Mouse (Mus musculus): ENCODE data around the gene Amot. TPM values are rescaled to one million over a fixed set of nuclear protein-coding genes. Genes with fewer than 3 reads are reported as not detected.
A peak's percentile ranks its signal among the peaks of the same experiment; 100 is the strongest.

The Amot gene
- polyA plus RNA-seq, 1 experiment from 2014 or later: 20.6 TPM

DNA sequence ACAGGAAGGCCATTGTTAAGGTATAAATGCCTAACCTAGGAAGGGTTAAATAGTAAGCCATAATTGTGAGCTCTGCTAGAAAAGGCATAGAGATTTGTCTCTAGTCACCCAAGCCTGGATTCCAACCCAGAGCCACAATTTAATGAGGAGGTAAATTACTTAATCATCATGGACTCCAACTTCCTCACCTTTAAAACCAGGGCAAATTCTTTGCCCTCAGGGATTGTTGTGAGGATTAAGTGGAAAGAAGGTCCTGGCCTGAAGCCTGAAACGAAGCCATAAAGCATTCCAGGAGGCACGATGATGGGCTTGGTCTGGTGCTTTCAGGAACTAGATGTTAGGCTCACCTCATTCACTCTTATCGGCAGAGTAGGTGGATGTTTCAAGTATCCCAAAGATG is 5.7 kb upstream of the Amot start:
- Histone ChIP-seq H3K27ac (ENCODE audit: low read depth, low read length) (no peak overlapping the region), H3K9ac (ENCODE audit: low read depth, low read length) (no peak overlapping the region), H3K36me3 (ENCODE audit: control insufficient read depth, insufficient read depth, low read length) (no peaks in the 10 kb centered on the region), H3K27me3 (ENCODE audit: control insufficient read depth, insufficient read depth, low read length) (no peaks in the 10 kb centered on the region), H3K4me1 (replicated peaks; ENCODE audit: control insufficient read depth, insufficient read depth, low read length) (no peaks in the 10 kb centered on the region), H3K4me2 (replicated peaks; ENCODE audit: low read depth, low read length) (no peak overlapping the region), H3K4me3 (ENCODE audit: low read depth, low read length) (no peak overlapping the region), H3K9me3 (ENCODE audit: control insufficient read depth, low read length) (no peaks in the 10 kb centered on the region)
- 71% methylated on average over 3 of the region's 3 CpGs for WGBS
- ATAC-seq (ENCODE audit: low FRiP score) (no peak), DNase-seq (ENCODE audit: low spot score) (no peak)

DNA sequence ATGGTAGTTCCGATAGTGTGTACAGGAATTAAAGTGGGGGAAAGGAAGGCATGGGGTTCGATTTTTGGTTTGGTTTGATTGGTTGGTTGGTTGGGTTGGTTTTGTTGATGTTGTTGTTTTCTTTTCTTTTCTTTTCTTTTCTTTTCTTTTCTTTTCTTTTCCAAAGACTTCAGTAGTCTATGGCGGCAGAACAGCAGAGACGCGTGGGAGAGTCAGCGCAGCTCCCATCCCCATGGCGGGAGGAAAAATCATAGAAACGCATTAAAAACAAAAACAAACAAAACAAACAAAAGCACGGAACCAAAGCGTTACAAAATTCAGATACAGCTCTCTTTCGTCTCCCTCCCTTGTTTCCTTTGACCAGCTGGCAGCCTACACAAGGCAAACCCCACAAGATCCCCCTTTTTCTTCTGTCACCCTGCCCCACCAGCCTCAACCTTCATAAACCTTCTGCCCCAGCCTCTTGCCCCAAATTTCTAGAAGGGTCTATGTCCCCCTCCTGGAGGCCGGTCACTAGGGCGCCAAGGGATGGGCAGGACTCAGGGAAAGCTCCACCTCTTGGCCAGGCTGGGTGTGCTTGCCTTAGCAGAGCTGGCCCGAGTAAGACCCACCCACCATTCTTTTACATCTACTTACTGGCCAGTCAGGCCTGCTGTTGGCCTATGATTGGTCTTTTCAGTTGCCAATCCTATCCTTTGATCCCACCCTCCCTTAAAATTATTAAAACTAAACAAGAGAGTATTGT is 648 bp upstream of the Amot start:
- Histone ChIP-seq H3K9me3 (ENCODE audit: control insufficient read depth, low read length) (no peaks in the 10 kb centered on the region), H3K36me3 (ENCODE audit: control insufficient read depth, insufficient read depth, low read length) (no peaks in the 10 kb centered on the region), H3K27me3 (ENCODE audit: control insufficient read depth, insufficient read depth, low read length) (no peaks in the 10 kb centered on the region), H3K27ac (ENCODE audit: low read depth, low read length) (no peak overlapping the region), H3K4me2 (replicated peaks; ENCODE audit: low read depth, low read length) (peak overlapping the region; percentile 44), H3K9ac (ENCODE audit: low read depth, low read length) (no peak overlapping the region), H3K4me3 (ENCODE audit: low read depth, low read length) (peak overlapping the region; percentile 46), H3K4me1 (replicated peaks; ENCODE audit: control insufficient read depth, insufficient read depth, low read length) (no peaks in the 10 kb centered on the region)
- ATAC-seq (ENCODE audit: low FRiP score) (peak; percentile 93), DNase-seq (ENCODE audit: low spot score) (peak; percentile 70)
- WGBS: 13% methylated on average over 14 of the region's 14 CpGs

DNA sequence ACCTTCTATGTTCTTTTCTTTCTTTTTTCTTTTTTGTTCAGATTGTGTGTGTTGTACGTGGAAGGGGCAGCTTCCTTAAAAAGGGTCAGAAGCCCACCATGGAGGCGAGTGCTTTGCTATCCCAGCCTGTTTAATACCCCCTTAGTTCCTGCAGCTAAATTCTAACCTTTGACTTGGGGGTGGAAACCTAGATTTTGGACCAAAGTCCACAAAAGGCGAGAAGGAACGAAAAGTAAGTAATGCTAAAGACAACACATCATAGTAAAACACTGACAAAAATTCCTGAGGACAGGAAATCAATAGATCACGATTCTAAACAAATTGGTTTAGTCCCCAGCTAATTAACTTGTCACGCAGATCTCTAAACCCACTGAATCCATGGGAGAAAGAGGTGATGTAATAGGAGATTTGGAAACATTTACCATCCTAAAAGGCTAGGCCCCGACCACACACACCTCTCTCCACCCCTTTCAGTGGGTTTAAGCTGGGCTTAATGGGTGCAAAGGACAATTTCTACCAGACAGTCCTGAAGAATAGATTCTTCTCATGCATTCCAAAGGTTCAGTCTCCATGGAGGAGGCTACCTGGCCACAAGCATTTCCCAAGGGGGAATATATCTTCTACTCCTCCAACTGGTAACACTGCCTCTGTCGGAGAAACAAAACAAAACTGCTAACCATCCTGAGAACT is 3.2 kb downstream of the Amot start:
- 47% methylated on average over 8 of the region's 8 CpGs for WGBS
- Histone ChIP-seq H3K9ac (ENCODE audit: low read depth, low read length) (no peak overlapping the region), H3K9me3 (ENCODE audit: control insufficient read depth, low read length) (no peaks in the 10 kb centered on the region), H3K4me2 (replicated peaks; ENCODE audit: low read depth, low read length) (no peak overlapping the region), H3K36me3 (ENCODE audit: control insufficient read depth, insufficient read depth, low read length) (no peaks in the 10 kb centered on the region), H3K4me1 (replicated peaks; ENCODE audit: control insufficient read depth, insufficient read depth, low read length) (no peaks in the 10 kb centered on the region), H3K4me3 (ENCODE audit: low read depth, low read length) (no peak overlapping the region), H3K27me3 (ENCODE audit: control insufficient read depth, insufficient read depth, low read length) (no peaks in the 10 kb centered on the region), H3K27ac (ENCODE audit: low read depth, low read length) (no peak overlapping the region)
- DNase-seq (ENCODE audit: low spot score): no peak
- no peak for ATAC-seq (ENCODE audit: low FRiP score)

DNA sequence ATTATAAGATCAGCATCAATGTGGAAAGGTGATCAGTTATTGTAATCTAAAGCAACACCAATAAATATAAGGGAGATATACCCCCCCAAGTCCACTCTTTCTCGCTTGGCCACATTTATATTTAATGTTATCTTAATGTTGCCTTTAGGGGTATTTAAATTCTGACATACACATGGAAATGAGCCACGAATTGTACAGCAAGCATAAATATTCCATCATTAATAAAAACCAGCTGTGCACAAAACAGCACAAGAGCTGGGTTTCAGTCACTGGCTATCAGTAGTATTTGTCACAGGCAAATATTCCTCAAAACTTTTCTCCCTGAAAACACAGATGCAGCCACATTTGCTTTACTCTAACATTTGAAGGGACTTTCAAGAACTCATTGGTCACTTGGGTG is 5.9 kb downstream of the Amot start:
- Histone ChIP-seq H3K27ac (ENCODE audit: low read depth, low read length) (no peak overlapping the region), H3K36me3 (ENCODE audit: control insufficient read depth, insufficient read depth, low read length) (no peaks in the 10 kb centered on the region), H3K4me1 (replicated peaks; ENCODE audit: control insufficient read depth, insufficient read depth, low read length) (no peaks in the 10 kb centered on the region), H3K9ac (ENCODE audit: low read depth, low read length) (no peak overlapping the region), H3K4me2 (replicated peaks; ENCODE audit: low read depth, low read length) (no peak overlapping the region), H3K27me3 (ENCODE audit: control insufficient read depth, insufficient read depth, low read length) (no peaks in the 10 kb centered on the region), H3K4me3 (ENCODE audit: low read depth, low read length) (no peak overlapping the region), H3K9me3 (ENCODE audit: control insufficient read depth, low read length) (no peaks in the 10 kb centered on the region)
- DNase-seq (ENCODE audit: low spot score) (no peak), ATAC-seq (ENCODE audit: low FRiP score) (no peak)
- 71% methylated on average over 2 of the region's 2 CpGs for WGBS

DNA sequence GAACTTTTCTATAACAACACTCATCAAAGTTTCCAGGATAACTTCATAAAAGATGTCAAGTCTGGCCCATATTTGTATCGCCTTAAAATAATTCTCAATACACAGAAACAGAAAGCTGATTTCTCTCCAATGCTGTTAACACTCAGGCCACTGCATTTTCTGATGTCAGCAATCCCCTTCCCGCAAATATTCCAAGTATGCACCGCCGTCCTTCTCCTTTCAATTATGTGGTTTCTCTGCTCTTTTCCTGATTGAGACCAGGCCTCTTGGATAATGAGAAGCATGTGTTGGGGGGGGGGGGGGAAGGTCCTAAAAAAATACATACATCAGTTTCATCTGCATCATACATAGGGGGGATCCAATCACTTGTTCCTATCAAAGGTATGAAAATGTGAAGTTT is 6.3 kb downstream of the Amot start:
- Histone ChIP-seq H3K9ac (ENCODE audit: low read depth, low read length) (no peak overlapping the region), H3K4me2 (replicated peaks; ENCODE audit: low read depth, low read length) (no peak overlapping the region), H3K4me3 (ENCODE audit: low read depth, low read length) (no peak overlapping the region), H3K27ac (ENCODE audit: low read depth, low read length) (no peak overlapping the region), H3K27me3 (ENCODE audit: control insufficient read depth, insufficient read depth, low read length) (no peaks in the 10 kb centered on the region), H3K36me3 (ENCODE audit: control insufficient read depth, insufficient read depth, low read length) (no peaks in the 10 kb centered on the region), H3K4me1 (replicated peaks; ENCODE audit: control insufficient read depth, insufficient read depth, low read length) (no peaks in the 10 kb centered on the region), H3K9me3 (ENCODE audit: control insufficient read depth, low read length) (no peaks in the 10 kb centered on the region)
- no peak for ATAC-seq (ENCODE audit: low FRiP score)
- DNase-seq (ENCODE audit: low spot score): no peak
- WGBS: 79% methylated on average over 4 of the region's 4 CpGs

DNA sequence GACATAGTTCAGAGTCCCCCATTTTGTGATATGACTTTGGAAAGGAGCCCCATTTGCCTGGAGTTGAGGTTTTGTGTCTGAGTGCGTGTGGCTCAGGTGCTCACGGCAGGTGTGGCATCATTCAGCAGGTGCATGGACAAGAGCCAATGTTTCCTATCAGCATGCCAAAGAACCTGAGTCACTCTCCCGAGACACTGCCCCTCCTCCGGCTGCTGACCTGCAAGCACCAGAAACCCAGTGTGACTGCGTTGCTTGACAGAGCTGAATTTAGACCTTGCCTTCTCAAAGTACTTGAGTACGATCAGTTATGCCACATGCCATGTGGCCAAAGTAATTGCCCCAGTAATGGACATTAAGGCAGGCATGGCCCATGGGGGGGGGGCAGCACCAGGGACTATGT is 7.5 kb downstream of the Amot start:
- H3K4me2 ChIP-seq (replicated peaks; ENCODE audit: low read depth, low read length): no peak overlapping the region
- no peak for ATAC-seq (ENCODE audit: low FRiP score)
- no peaks in the 10 kb centered on the region for H3K36me3 ChIP-seq (ENCODE audit: control insufficient read depth, insufficient read depth, low read length)
- no peaks in the 10 kb centered on the region for H3K9me3 ChIP-seq (ENCODE audit: control insufficient read depth, low read length)
- 92% methylated on average over 6 of the region's 6 CpGs for WGBS
- H3K27ac ChIP-seq (ENCODE audit: low read depth, low read length): no peak overlapping the region
- no peak overlapping the region for H3K4me3 ChIP-seq (ENCODE audit: low read depth, low read length)
- no peak overlapping the region for H3K9ac ChIP-seq (ENCODE audit: low read depth, low read length)
- no peak for DNase-seq (ENCODE audit: low spot score)
- no peaks in the 10 kb centered on the region for H3K4me1 ChIP-seq (replicated peaks; ENCODE audit: control insufficient read depth, insufficient read depth, low read length)
- no peaks in the 10 kb centered on the region for H3K27me3 ChIP-seq (ENCODE audit: control insufficient read depth, insufficient read depth, low read length)

DNA sequence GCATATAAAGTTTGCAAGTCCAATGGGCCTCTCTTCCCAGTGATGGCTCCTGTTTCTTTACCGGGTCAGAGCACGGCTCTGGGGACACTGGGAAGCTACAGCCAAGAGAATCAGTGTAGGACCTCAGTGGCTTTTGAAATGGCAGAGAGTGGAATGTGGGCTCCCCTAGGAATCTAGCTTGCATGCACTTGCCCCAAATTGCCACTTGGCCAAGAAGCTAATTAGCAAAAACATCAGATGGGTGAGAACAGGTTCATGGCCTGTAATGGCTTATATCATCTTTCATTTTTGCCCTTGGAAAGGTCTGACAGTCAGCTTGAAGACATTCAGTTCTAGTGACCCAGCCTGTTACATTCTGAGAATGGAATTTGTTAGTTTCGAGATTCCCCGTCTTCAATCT is 9.6 kb downstream of the Amot start:
- WGBS: 86% methylated on average over 4 of the region's 4 CpGs
- Histone ChIP-seq H3K36me3 (ENCODE audit: control insufficient read depth, insufficient read depth, low read length) (no peaks in the 10 kb centered on the region), H3K27me3 (ENCODE audit: control insufficient read depth, insufficient read depth, low read length) (no peaks in the 10 kb centered on the region), H3K9me3 (ENCODE audit: control insufficient read depth, low read length) (no peaks in the 10 kb centered on the region), H3K4me1 (replicated peaks; ENCODE audit: control insufficient read depth, insufficient read depth, low read length) (no peaks in the 10 kb centered on the region), H3K9ac (ENCODE audit: low read depth, low read length) (no peak overlapping the region), H3K4me2 (replicated peaks; ENCODE audit: low read depth, low read length) (no peak overlapping the region), H3K4me3 (ENCODE audit: low read depth, low read length) (no peak overlapping the region), H3K27ac (ENCODE audit: low read depth, low read length) (no peak overlapping the region)
- ATAC-seq (ENCODE audit: low FRiP score) (no peak), DNase-seq (ENCODE audit: low spot score) (no peak)

DNA sequence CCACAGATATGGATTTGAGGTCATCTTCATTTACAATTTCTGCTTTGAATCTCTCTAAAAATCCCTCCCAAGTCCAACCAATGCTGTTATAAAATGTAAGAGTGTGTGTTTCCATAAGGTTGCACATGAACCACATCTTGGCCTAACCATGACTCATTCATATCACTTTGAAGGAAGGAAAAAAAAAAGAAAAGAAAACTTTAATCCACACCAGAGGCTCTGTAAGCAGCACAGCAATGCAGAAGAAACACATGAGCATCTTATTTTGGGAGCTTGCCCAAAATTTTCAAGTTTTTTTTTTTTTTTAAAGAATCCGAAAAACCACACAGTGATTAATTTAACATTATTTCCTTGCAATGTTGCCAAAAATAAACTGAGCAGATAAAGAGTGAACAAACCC is 14.2 kb downstream of the Amot start:
- no peaks in the 10 kb centered on the region for H3K27me3 ChIP-seq (ENCODE audit: control insufficient read depth, insufficient read depth, low read length)
- H3K36me3 ChIP-seq (ENCODE audit: control insufficient read depth, insufficient read depth, low read length): no peaks in the 10 kb centered on the region
- no peaks in the 10 kb centered on the region for H3K9me3 ChIP-seq (ENCODE audit: control insufficient read depth, low read length)
- no peaks in the 10 kb centered on the region for H3K4me1 ChIP-seq (replicated peaks; ENCODE audit: control insufficient read depth, insufficient read depth, low read length)
- DNase-seq (ENCODE audit: low spot score) (no peak), ATAC-seq (ENCODE audit: low FRiP score) (no peak)
- H3K27ac ChIP-seq (ENCODE audit: low read depth, low read length): no peak overlapping the region
- 86% methylated on average over 1 of the region's 1 CpGs for WGBS
- no peak overlapping the region for H3K4me3 ChIP-seq (ENCODE audit: low read depth, low read length)
- no peak overlapping the region for H3K9ac ChIP-seq (ENCODE audit: low read depth, low read length)
- no peak overlapping the region for H3K4me2 ChIP-seq (replicated peaks; ENCODE audit: low read depth, low read length)

DNA sequence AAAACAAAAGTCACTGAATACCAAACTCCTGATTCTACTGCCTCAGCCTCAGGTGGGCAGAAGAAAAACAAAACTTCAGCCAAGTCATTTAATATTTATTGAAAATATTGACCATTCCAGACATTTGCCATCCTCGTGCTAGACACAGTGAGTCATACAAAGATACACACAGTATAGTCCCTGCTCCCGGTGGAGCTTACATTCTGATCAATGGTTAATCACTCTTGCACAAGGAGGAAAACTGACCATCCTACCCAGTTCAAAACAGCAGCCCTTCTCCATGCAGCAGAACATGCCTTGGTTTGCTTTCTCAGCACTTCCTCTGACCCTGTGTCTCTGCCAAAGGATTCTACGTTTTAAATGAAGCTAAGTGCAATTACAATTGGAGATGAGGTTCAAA is 14.6 kb downstream of the Amot start:
- H3K27me3 ChIP-seq (ENCODE audit: control insufficient read depth, insufficient read depth, low read length): no peaks in the 10 kb centered on the region
- WGBS: 85% methylated on average over 3 of the region's 3 CpGs
- no peaks in the 10 kb centered on the region for H3K36me3 ChIP-seq (ENCODE audit: control insufficient read depth, insufficient read depth, low read length)
- H3K4me1 ChIP-seq (replicated peaks; ENCODE audit: control insufficient read depth, insufficient read depth, low read length): no peaks in the 10 kb centered on the region
- H3K4me3 ChIP-seq (ENCODE audit: low read depth, low read length): no peak overlapping the region
- no peaks in the 10 kb centered on the region for H3K9me3 ChIP-seq (ENCODE audit: control insufficient read depth, low read length)
- no peak for DNase-seq (ENCODE audit: low spot score)
- no peak overlapping the region for H3K27ac ChIP-seq (ENCODE audit: low read depth, low read length)
- H3K9ac ChIP-seq (ENCODE audit: low read depth, low read length): no peak overlapping the region
- ATAC-seq (ENCODE audit: low FRiP score): no peak
- H3K4me2 ChIP-seq (replicated peaks; ENCODE audit: low read depth, low read length): no peak overlapping the region
